Mouse (Mus musculus): ENCODE results near the gene Tsfm.
"Not testable (repeated sequence)": the region's sequence is repeated elsewhere in the genome, so short reads cannot be mapped to it uniquely, and the experiment has no call there.

Gene Tsfm

DNA sequence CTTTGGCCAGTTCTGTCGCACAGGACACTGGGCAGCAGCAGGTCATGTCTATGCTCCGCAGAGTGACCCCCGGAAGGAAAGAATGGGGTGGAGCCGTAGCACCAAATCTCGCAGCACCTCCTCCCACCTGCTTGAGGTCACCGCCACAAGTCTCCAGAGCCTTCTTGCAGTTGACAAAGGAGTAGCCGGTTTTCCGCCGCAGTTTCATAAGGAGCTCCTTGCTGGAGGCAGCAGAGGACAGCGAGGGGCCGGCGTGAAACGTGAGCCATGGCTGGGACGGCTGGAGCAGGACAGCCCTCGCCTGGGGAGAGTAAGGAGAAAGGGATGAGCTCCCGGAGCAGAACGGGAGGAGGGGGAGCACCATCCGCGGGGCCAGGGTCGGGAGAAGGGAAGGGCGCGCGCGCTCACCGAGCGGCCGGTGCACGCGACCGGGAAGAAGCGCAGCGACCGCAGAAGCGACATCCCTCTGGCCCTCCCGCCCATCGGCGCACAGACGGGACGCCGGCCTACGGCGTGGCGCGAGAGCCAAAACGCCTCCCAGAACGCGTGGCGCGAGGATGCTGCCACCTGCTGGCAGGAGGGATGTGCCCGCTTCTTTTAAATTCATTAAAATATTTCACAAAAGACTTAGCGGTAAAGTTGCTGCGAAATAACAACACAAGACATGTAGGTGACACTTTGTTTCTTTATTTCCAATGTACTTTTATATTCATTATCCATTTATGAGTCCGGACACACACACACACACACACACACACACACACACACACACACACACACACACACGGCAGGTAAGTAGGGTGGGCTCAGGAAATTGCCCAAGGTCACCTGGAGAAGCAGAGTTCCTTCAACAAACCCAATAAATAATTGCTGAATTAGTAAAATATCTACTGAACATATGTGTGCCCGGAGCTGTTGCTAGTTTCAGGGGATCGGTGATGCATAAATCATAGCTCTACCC lies at the start of gene Tsfm:
Gene Tsfm, minus strand, starts transcription at position 505 of the 961 bp plus-strand sequence.
- peak; percentile 67 for DNase-seq (ENCODE audit: low spot score)

DNA sequence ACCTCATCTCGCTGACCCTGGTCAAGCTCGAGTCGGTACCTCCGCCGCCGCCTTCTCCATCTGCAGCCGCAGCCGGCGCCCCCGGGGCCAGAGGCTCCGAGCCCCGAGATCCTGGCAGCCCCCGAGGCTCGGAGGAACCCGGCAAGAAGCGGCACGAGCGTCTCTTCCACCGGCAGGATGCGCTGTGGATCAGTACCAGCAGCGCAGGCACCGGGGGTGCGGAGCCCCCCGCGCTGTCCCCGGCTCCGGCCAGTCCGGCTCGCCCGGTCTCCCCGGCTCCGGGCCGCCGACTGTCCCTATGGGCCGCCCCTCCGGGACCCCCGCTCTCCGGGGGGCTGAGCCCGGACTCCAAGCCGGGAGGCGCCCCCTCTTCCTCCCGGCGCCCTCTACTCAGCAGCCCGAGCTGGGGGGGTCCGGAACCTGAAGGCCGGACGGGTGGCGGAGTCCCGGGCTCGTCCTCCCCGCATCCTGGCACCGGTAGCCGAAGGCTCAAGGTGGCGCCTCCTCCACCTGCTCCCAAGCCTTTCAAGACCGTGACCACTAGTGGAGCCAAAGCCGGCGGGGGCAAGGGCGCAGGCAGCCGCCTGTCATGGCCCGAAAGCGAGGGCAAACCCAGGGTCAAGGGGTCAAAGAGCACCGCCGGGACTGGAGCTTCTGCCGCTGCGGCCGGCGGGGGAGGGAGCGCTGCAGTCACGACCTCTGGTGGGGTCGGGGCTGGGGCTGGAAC lies 49.2 kb upstream of the Tsfm start:
- DNase-seq (ENCODE audit: low spot score), result no peak

DNA sequence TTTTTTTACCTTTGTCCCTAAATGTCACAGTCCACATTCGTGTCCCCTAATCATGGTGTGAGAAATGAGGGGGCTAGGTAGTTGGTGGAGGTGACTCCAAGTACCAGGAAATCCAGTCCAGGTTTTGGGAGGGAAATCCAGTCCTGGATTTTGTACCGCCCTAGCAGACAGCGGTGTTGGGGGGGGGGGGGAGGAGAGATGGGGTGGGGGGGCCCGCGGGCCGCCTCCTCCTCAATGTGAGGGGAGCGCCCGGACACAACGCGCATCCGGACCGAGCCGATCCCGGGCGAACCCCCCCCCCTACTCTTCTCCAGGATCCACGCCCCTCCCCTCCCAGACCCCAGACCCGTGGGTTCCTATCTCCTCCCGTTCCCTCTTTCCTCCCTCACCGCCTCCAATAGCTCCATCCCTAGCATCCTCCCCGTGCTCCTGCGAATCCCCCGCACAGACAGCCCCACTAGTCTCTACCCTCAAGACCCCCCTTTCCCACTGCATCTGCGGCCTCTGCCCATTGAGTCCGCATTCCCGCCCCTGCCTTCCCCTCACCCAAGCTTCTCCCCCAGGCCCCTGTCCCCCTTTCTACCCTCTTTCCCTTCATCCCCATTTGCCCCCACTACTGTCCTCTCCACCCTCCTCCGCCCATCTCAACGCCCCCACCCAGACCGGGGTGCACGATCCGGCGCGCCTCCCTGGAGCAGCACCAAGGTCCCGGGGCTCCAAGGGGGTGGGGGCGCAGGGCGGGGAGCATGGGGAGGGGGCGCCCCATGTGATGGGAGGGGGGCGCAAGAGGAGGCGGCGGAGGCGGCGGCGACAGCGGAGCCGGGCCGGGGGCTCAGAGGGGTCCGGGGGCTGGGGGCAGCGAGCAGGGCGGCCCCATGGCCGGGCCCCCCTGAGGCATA lies 48.3 kb upstream of the Tsfm start:
- DNase-seq (ENCODE audit: low spot score), result no peak

DNA sequence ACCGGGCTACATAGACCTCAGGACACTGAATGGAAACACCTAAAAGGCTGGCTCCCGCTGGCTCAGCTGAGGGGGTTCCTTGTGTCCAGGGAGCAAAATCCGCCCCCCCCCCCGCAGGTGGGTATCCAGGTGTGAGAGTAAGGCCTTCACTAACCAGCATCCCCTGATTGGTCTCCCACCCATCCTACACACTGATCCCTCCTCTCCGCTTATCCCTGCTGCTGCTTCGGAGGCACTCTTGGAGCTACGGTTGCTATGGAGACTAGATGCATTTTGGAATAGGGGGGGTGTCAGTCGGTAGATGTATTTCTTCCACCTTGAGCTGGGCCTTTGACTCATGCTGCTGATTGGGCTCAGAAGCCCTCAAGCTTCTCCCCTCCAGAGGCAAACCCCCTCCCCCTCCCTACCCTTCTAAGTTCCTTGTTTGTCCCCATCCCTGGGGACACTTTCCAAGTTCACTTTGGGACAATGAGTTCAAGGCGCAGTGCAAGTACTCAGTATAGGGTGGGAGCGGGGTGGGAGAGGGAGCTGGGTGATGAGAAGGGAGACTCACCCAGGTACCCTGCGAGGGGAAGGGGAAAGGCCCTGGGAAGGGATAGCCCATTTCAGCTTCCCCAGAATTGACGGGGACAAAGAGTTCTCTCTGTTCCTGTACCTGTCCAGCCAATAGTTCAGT lies 47.5 kb upstream of the Tsfm start:
- DNase-seq (ENCODE audit: low spot score), result peak; percentile 73

DNA sequence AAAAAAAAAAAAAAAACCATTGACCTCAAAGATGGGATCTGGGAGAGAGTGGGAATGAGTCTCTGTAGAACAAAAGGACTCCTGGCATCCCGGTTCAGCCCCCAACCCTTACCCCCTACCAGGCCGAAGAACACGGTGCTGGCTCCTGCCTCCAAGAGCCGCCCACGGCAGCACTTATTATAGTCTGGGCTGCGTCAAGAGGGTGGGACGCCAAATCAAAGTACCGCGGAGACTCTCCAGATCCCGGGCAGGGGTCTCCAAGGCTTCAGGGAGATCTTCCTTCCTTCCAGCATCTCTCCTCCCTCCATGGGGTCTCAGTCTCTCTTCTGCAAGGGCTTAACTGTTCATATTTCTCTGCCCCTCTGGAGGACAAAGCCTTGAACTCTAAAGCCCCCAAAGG lies 46.9 kb upstream of the Tsfm start:
- no peak for DNase-seq (ENCODE audit: low spot score)

DNA sequence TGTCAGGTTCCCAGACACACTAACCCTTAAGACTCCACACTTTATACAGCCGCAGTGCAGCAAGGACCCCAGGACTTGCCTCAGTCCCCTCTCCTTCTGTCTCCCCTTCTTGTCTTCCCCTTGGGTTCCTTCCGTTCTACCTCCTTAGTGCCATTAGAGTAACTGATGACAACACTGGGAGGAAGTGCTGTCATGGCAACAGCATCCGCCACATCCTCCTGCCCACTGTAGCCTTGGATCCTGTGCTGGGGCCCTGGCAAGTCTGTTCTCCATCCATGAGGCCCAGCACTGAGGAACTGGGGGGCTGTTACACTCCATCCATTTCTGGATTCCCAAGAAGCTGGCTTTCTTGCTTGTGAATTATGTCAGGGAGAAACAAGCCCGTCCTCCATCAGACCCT lies 45.4 kb upstream of the Tsfm start:
- no peak for DNase-seq (ENCODE audit: low spot score)

DNA sequence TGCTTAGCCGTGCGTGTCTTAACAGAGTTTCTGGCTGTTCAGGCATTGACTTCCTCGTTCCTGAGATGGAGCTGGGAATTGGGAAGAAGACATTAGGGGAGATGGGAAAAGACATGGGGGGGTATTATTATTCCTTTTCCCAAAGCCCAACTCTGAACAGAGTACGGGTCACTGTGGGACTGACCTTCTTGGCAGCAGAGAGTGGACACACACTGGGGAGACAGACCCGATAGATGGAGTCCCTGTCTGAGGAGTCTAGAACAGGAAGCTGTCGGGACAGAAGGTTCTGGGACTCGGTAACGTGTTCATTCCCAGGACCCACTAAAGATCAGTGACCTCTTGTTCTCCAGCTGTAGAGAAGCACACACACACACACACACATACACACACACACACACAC lies 45.0 kb upstream of the Tsfm start:
- no peak for DNase-seq (ENCODE audit: low spot score)

DNA sequence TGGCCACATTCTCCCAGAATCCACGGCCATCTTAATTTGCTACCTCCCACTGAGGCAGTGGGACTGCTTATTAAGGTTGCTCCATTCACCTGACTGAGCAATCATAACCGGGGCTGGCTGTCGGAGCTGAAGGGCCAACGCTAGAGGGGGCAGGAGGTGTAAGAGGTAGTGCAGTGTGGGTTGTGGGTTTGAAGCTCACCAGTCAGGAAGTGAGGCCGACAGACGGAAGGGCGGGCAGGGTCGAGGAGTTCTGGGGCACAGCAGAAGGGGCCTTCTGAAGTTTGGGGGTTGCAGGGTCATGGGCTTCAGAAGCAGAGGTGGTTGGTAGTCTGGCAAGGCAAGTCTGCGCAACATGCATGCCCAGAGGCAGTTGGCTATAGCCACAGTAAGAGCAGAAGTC lies 44.4 kb upstream of the Tsfm start, which contains the start of gene Agap2:
Gene Agap2, plus strand, starts transcription at position 205 of the 400 bp plus-strand sequence.
- no peak for DNase-seq (ENCODE audit: low spot score)

DNA sequence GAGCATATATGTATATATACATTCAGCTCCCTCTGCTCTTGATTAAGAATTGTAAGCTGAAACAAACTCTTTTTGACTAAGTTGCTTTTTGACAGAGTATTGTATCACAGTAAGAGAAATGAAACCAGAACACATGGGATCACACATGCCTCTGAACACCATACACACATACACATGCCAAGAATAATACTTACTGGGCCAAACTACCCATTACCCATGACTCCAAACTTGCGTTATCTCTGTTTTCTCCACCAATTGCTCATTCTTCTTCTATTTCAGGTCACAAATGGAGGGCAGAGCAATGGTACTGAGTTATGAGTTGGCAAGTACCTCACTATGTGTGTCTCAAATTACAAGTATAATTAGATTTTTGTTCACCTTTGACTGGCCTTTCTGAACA lies 43.3 kb upstream of the Tsfm start:
- no peak for DNase-seq (ENCODE audit: low spot score)

DNA sequence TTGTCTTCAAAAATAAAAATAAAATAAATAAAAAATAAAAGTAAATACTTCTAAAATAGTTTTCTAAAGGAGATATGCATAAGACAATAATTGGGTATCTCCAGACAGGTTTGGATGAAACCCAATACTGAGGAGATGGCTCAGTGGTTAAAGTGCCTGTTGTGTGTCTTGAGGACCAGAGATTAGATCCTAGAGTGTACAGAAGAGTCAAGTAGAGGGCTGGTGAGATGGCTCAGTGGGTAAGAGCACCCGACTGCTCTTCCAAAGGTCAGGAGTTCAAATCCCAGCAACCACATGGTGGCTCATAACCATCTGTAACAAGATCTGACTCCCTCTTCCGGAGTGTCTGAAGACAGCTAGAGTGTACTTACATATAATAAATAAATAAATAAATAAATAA lies 42.3 kb upstream of the Tsfm start:
- not testable (repeated sequence) for DNase-seq (ENCODE audit: low spot score)

DNA sequence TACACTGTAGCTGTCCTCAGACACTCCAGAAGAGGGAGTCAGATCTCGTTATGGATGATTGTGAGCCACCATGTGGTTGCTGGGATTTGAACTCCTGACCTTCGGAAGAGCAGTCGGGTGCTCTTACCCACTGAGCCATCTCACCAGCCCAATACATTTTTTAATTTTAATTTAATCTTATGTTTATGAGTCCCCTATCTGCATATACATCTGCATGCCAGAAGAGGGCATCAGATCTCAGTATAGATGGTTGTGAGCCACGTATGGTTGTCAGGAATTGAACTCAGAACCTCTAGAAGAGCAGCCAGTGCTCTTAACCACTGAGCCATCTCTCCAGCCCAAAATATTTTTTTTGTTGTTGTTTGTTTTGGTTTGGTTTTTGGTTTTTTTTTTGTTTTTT lies 41.6 kb upstream of the Tsfm start:
- DNase-seq (ENCODE audit: low spot score), result not testable (repeated sequence)

DNA sequence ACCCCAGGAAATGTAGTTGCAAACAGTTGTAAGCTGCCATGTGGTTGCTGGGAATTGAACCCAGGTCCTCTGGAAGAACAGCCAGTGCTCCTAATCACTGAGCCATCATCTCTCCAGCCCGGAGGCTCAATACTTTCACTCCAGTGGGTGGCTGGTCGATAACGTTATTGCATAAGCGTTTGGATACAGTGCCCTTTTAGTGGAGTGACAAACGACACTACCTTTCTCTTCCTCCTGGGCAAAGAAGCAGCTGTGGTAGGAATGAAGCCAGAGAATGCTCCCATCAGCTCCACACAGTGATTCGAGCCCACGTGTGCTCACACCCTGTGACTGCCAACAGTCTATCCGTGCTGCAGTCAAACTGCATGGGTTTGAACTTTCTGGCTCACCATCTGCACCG lies 40.6 kb upstream of the Tsfm start:
- DNase-seq (ENCODE audit: low spot score), result no peak

DNA sequence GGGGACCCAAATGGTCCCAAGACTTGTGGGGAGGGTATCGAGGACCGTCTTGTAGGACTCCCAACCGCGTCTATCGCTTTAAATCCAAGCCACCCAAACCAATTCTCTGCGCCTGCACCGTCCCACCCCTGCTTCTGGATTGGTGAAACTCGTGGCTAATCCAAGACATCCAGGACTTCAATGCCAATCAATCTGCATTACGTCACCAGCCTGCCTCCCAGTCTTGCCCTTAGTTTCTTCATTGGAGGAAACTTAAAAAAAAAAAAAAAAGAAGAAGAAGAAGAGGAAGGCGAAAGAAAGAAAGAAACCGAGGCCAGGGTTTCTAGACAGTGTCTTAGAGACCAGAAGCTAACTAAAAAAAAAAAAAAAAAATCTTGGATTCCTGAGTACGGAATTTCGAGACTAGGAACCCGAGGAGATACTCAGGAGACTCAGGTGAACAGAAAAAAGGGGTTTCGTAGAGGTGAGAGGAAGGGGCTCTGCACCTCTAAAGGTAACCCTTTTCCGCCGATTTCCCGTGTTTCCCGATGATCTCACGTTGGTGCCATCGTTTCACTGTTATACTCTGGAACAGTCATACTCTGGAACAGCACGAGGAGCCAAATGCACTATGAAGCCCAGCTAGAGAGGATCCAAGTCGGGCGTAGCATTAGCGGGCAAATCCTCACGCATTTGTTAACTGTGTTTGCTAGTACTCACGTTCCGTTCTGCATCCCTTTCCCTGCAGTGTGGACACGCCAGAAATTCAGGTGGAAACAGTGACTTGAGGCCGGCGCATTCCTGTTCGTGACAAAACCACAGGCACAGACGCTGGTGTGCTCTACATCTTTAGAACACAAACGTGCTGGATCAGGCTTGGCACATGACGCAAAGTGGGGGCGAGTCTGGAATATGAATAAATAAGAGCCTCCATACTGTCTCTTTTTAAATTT lies 39.8 kb upstream of the Tsfm start, which contains the start of gene Tspan31:
Gene Tspan31, minus strand, starts transcription at position 75 of the 932 bp plus-strand sequence.
- peak; percentile 94 for DNase-seq (ENCODE audit: low spot score)

DNA sequence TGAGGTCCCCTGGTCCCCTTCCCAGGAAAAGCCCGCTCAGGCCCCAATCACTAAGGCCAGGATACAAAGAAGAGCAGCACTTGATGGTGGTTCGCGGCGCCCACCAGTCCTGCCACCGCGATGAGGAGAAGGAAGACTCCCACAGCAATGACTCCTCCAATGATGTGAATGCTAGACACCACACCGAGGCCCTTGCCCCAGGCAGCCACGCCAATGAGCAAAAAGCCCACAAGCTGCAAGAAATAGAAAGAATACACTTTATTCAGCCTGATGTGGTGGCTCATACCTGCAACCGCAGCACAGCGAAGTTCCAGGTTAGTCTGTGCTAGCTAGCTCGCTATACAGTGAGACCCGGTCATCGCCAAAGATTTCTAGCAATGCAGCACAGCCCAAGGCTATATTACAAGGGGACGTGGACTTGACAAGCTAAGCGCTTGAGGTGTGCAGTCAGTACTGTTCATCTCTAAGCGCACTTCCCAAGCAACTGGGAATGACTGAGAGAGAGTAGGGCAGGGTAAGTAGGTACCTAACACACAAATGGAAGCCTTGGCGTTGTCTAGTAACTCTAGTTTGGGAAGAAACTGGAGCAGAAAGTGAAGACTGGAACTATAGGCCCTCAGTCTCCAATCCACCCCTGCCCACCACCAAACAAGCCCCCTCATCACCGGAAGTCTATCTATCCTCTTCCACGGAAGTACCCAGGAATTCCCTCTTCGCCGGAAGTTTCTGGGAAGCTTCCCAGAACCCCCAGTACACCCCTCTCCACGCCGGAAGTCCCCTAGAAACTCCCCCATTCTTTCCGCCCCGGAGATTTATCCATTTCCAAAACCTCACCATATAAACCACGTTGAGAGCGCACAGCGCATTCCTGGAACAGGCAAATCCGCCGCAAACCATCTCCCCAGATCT lies 38.9 kb upstream of the Tsfm start:
- DNase-seq (ENCODE audit: low spot score), result no peak

DNA sequence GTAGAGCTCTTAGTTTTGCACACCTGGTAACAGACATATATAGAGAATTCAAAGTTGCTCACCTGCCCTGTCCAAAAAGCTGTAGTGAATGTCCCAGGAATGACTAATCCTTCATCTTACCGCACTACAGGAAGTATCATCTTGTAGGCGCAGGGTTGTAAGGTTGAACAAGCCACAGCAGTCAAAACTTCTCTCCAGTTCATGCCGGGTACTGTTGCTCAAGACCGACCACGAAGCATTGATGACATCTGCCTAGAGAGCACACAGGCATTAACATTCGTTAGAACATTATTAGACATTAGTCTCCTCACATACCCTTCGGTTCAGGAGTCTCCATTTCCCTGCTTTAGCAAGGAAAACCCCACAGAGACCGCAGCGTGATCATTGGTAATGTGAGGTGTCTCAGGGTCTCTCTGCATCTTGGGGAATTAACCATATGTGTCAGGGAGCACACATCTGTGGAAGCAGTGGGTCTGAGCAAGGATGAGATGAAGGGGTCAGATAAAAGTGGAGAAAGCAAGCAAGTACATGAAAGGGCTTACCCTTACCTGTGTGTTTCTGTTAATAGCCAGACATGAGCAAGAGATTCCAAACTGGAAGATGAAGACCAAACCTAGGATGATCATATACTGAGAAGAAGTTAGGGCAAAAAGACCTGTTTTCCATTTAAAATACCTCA lies 37.9 kb upstream of the Tsfm start:
- no peak for DNase-seq (ENCODE audit: low spot score)

DNA sequence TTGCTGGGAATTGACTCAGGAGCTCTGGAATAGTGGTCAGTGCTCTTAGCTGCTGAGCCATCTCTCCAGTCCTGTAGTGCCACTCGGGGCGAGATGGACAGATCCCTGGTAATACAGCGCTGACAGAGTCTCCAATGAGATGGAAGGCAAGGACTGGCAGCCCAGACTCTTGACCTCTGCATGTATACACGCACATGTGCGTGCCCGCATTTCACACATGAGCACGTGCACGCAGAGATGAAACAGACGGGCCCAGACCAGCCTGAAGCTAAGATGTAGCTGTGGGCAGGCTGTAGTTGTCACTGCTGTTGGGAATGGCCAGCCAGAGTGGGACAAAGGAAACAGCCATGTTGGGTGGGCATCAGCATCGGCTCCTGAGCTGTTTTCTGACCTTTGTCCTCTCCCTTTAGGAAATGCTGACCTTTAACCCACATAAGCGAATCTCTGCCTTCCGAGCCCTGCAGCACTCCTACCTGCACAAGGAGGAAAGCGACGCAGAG lies 35.9 kb upstream of the Tsfm start:
- no peak for DNase-seq (ENCODE audit: low spot score)

DNA sequence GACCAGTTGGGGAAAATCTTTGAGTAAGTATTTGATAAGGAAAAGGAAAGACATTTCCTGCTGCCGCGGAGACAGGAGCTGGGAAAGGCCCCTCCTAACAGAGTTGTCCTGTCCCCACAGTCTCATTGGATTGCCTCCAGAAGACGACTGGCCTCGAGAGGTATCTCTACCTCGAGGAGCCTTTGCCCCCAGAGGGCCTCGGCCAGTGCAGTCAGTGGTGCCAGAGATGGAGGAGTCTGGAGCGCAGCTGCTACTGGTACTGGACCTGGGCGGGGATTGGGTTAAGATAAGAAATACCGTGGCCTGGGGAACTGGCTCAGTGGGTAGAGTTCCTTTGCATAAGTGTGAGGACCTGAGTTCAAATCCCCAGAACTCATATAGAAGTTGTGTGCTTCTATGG lies 35.3 kb upstream of the Tsfm start:
- no peak for DNase-seq (ENCODE audit: low spot score)

All from left cerebral cortex, adult 11 months (tissue).